Mouse (Mus musculus): ENCODE data around the gene Ift81.

Gene Ift81

DNA sequence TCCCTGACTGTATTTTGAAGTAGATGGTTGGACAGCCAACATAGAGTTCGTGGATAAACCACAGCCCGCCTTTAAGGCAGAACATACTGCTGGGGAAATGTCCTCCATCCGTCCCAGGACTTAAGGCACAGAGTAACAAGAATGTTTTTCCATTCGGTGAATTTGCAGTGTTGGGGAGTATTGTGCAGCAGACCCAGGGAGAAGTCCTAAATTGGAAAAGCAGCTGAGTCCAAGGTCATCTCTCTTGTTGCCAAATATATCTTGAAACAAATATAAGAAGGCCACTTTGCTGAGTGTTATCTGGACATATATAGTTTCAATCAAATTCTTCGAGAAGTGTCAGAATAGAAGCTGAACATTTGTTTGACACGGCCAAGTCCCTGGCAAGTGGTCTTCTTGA, 70.9 kb downstream of the Ift81 start:
- DNase-seq: no peak

GRCm38 (mm10) chr5:122541871-122542270, 72.4 kb downstream of the Ift81 start:
- DNase-seq: no peak

- no peak for DNase-seq
Observed at GRCm38 (mm10) chr5:122538077-122538476, 76.2 kb downstream of the Ift81 start.

GRCm38 (mm10) chr5:122537654-122538053, 76.7 kb downstream of the Ift81 start:
- DNase-seq: no peak

DNA sequence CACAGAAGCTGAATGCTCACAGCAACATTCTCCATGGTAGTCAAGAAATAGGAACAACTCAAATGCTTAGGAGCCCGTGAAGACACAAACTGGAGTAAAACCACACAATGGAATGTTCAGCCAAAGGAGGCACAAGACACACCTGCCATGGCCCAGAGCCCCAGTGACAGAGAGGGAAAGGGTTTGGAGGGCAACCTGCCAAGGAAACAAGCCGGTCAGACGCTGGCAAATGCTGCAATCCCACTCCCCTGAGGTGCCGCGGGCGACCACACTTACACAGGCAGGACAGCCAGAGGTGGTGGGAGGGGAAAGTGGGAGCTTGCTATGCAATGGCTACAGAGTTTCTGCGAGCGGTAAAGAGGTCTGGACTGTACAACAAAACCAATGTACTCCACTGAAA, 80.4 kb downstream of the Ift81 start:
- no peak for DNase-seq

DNA sequence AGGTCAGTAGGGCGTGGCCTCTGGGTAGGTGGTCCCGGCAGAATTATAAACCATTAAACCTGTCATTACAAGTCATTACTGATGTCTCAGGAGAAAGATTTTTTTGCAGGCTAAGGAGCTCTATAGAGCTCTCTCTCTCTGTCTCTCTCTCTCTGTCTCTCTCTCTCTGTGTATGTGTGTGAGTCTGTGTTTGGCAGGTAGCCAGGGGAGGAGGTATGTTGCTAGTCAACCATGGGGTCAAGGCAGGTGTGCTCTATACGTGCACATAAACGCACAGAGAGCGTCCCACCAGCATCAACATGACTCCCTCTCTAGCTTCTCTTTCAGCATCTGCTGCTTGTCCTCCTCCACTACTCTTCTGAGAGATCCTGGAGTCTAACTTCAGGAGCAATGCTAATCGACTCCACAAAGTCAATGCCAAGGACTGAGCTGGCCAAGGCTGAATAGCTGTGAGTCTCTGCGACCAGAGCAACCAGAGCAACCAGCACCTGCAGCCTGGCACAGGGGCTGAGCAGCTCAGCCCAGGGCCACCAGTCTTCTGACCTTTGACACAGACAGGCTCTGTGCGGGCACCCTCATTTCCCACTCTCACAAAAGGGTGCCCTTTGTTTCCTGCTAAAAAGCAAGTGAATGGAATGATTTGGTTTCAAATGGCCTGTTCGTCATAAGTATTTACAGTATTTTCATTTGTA, 84.3 kb downstream of the Ift81 start:
- no peak for DNase-seq

GRCm38 (mm10) chr5:122529316-122529715, 85.0 kb downstream of the Ift81 start:
- peak; percentile 95 for DNase-seq

DNA sequence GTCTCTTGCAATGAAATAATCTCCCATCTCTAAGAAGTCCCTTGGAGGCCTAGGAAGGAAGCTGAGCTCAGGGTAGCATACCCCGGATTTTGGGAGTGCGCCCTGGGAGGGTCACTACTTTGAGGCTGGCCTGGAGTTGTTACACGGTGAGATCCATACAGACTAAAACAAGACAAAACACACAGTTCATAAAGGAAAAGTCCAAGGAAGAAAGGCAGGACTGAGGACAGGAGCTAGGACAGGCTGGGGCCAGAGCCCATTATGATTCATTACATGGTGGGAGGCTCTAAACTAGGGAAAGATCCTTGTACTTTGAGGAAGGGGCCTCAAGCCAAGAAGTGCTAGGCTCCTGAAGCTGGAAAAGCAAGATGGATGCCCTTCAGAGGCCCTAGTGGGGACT, 85.7 kb downstream of the Ift81 start:
- no peak for DNase-seq

DNA sequence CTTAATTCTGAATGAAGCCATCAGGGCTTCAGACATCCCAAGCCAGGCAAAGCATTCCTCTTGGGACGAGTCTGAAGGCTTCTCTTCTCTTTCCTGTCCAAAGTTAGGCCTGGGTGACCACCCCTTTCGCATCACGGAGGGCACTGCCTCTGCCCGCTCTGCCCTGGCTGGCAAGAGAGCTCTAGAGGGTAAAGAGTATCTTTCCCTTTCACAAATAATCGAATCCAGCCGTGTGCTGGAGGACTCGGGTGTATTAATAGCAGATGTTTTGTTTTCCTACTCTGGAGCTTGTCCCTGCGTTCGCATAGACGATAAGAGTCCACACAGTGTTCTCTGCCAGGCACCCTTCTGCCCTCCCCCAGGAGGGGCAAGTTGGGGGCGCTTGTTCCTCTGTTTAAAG, 86.6 kb downstream of the Ift81 start:
- no peak for DNase-seq

DNA sequence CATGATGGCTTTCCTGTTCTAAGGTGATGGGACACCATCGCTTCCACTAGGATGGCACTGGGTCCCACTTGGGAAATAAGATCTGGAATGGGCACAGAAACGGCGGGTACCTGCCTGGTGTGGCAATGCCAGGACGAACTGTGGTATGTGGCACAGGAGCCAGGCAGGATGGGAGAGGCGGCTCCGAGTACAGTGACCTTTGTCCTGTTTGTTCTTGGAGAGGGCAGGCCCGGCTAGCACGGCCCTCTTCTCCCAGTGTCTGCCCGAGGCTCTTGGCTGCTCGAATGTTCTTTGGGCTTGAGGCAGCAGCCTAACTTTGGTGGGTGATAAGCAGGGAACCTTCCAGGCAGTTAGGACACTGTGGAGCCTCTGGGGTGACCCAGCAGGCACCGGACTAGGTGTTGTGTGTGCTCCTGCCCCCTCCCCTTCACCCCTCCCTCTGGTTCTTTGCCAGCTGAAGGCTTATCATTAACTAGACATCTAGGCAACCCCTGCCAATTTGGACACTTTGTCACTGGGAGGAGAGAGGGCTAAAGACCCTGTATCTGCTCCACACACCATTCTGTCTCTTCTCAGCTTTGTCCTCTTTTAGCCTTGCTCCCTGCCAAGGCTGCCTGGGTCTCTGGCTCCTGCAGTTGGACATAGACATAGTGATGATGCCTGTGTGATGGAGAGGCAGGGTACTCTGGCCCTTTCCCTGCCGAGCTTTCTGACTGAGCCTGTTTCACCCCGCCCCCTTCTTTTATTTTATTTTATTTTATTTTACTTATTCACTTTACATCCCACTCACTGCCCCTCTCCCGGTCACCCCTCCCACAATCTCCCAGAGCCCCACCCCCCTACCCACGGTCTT, 87.2 kb downstream of the Ift81 start:
- DNase-seq: peak; percentile 92

GRCm38 (mm10) chr5:122526405-122526804, 87.9 kb downstream of the Ift81 start:
- peak; percentile 54 for DNase-seq

DNA sequence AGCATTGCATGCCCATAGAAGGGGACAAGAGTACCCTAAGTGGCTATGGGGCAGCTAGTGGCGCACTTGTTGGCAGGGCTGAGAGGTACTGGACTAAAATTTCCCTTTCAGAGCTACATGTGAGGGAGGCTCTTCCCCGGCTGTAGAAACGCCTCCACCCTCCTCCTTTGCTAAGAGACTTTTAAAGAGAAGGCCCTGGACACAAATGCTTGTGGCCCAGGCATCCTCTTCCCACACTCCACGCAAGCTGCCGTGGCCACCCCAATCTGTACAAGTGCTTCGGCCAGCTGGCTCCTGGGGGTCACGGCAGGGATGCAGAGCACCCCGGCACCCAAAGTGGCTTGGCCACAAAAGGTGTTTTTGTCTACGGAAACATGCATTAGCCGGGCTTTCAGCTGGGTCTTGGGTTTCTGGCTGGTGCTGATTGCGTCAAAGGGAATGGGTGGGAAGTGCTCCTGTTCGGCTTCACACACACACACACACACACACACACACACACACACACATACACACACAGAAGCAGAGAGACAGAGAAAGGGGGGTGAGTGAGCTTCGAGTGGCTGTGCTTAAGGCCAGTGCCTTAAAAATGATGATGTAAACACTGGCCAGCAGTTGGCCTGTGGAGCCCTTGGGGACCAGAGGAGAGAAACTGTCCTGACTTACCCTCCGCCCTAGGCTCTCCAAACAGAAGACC, 88.9 kb downstream of the Ift81 start:
- no peak for DNase-seq

DNA sequence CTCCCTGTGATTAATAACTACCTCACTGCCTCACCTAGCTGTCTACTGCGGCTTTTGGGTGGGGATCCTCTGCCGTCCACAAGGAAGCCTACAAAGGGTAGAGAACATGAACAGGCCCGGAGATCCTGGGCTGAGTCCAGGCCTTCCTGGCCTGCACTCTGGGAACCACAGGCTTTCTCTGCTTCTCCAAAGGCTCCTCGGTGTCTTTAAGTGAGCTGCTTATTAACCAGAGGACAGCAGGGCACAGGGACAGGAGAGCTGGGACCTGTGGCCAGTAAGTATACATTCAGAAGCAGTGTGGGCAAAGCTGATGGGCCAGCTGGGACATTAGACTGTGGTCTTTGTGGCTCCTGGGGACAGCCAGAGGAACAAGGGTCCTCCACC, 89.5 kb downstream of the Ift81 start:
- peak; percentile 81 for DNase-seq

GRCm38 (mm10) chr5:122524244-122524643, 90.1 kb downstream of the Ift81 start:
- DNase-seq: peak; percentile 43

DNA sequence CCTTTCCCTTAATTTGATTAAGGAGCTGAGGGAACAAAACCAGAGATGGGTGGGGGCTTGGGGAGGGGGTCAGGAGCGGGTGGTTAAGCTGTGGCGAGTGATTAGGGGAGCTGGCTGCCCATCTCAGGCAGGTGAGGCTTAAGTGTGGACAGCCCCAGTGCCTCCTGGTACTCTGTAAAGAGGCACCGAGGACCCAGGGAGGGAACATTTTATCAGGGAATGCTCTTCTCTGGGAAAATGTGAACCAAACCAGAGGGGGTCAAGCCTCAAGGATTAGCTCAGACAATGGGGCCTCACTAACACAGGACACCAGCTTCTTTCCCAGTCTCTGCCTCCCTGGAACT, 93.2 kb downstream of the Ift81 start:
- no peak for DNase-seq

DNA sequence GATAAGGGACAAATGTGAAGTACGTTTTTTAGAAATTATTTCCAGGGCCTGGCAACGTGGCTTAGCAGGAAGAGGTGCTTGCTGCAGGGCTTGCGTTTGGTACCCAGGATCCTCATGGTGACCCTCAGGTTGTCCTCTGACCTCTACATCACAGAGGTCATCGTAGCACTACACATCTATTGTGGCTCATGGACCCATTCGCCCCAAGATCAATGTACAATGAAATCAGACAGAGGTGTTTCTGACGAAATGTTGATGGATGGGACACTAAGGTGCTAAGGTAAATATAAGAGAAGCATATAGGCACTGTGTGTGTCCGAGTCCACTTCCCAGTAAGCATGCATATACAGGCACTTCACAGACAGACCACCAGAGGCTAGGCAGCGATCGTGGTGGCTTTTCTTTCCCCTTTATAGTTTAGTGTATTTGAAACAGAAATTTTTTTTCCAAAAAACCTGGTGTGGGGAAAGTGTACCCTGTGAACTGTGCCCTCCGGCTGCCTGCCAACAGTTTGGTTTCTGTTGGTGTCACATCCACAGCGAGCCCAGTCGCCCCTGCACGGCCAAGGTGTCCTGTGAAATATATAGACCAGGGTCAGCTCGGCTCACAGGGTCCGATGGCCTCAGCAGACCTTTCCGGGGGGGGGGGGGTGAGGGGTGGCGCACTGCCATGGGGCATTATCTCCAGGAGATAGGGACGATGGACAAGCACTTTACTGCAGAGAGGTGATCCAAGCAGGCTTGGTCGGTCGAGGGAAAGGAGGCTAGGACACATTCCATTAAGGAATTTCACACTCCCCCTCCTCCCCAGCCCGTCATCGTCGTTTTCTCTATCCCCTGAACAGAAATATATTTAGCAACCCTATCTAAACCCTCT, 93.8 kb downstream of the Ift81 start:
- DNase-seq: no peak

- DNase-seq: no peak
Observed at GRCm38 (mm10) chr5:122519043-122519660, 95.2 kb downstream of the Ift81 start.

- peak; percentile 32 for DNase-seq
Observed at GRCm38 (mm10) chr5:122518247-122518646, 96.1 kb downstream of the Ift81 start.

- no peak for DNase-seq
Observed at GRCm38 (mm10) chr5:122516901-122517300, 97.4 kb downstream of the Ift81 start.

DNA sequence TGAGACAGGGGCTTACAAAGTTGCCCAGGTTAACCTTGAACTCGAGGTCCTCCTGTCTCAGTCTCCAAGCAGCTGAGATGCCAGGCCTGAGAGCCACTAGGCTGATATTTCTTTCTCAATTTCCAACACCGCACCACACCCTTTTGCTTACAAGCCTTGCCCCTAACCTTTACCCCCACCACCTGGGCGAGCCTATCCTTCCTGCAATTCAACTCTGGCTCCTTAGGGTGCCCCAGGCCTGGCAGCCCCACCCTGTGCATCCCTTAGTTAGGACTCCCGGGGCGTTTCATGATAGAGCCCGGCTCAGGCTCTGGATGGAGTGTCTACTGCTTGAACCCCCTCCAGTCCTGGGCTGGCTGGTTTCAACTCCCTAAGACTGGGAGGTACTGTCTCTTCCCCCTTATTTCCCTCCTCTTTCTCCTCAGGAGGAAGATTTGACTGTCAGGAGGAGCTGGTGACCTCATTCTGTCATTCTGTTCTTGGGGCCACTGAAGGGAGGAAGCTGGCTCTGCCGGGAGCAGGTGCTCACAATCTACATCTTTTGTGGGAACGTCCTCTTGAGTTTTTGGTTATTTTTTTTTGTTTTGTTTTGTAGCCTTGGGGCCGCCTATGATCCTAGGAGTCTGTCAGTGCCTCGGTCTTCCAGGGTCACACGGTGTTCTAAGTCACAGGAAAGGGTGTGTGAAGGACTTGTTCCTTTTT, 98.1 kb downstream of the Ift81 start:
- DNase-seq: no peak

DNA sequence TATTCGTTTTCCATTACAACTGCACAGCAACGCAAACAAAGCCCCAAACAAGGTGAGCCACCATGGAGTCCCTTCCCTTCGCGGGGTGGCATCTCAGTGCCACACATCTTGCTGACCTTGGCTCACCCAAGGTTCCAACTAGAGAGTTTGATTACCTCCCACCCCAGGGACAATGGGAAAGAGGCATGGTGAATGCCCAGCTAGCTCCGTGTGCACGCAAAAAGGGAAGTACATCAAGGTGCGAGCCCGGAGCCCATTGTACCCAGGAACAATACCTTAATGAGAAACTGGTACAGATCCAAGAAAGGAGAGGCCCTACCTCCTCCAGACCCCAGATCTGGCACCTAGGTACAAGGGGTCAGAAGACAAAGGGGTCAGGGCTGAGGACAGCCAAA, 100.2 kb downstream of the Ift81 start:
- DNase-seq: no peak
